Mouse (Mus musculus): ENCODE results near the gene Ntf5. TPM values are rescaled to one million over a fixed set of nuclear protein-coding genes. Genes with fewer than 3 reads are reported as not detected.

Ntf5 gene
- polyA plus RNA-seq, 1 experiment from 2014 or later, result 0.10 TPM

DNA sequence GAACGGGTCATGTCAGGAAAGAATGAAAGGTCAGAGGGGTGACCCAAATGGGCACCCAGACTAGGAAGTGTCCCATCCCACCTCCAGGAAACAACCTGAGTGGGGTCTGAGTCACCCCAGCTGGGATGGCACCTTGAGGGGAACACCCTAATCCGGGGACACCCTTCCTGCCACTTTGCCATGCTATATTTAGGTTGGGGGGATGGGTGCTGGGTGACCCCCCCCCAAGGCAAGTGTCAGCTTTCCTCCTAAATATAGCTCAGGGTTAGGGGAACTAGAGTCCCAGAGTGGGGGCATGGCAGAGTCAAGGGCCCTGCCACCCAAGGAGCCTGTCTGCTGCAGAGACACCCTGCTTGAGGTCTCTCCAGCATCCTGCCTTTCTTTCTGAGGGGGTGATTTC lies 1.1 kb upstream of the Ntf5 start:
- Histone ChIP-seq H3K4me1 (replicated peaks; ENCODE audit: control insufficient read depth, insufficient read depth, low read length) (peaks cover 8% of the 10 kb centered on the region), H3K36me3 (ENCODE audit: control insufficient read depth, insufficient read depth) (no peaks in the 10 kb centered on the region), H3K27me3 (replicated peaks; ENCODE audit: control insufficient read depth, insufficient read depth, low read length) (peaks cover 88% of the 10 kb centered on the region), H3K9ac (replicated peaks; ENCODE audit: low read depth, low read length) (no peak overlapping the region), H3K4me3 (replicated peaks; ENCODE audit: low read length) (no peak overlapping the region), H3K27ac (ENCODE audit: low read length) (no peak overlapping the region), H3K4me2 (ENCODE audit: low read length) (no peak overlapping the region), H3K9me3 (ENCODE audit: control insufficient read depth, low read length) (no peaks in the 10 kb centered on the region)
- no peak for ATAC-seq
- 87% methylated on average over 2 of the region's 2 CpGs for WGBS

DNA sequence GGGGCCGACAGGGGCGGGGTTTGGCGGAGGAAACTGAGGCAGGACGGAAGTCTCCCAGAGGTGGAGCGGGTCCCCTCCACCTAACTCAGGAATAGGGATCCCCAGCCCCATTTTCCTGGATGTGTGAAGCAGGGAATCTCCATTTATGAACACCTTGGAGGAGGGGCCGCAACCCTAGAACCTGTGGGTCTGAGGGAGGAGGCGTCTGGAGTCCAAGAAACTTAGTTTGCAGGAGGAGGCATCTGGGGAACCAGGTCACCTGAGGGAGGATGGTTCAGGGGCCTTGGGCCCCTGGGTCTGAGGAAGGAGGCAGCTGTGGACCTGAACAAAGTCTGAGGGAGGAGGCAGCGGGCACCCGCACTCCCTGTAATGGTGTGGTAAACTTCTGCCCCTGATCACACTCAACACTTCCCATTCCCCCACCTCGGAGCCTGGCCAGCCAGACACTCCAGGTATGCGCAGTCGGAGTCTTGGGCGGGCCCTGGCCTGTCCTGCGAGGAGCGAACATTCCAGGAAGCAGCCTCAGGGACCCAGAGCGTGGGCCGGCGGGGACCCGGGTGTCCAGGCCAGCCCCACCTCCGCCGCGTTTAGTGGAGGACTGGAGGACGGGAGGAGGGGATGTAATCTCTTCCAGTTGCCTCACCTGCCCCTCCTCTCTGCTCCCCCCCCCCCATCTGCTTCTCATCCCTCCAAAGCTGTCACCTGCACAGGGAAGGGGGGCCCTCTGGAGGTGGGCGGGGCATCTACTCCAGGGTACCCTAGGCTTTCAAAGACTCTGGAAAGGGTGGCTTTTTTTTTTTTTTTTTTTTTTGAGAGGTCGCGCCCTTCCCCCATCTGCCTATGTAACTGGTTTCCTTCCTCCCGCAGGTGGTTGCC lies 607 bp downstream of the Ntf5 start:
- H3K27me3 ChIP-seq (replicated peaks; ENCODE audit: control insufficient read depth, insufficient read depth, low read length), result peaks cover 86% of the 10 kb centered on the region
- no peak for ATAC-seq
- WGBS, result 3% methylated on average over 25 of the region's 27 CpGs
- no peaks in the 10 kb centered on the region for H3K36me3 ChIP-seq (ENCODE audit: control insufficient read depth, insufficient read depth)
- peaks cover 8% of the 10 kb centered on the region for H3K4me1 ChIP-seq (replicated peaks; ENCODE audit: control insufficient read depth, insufficient read depth, low read length)
- H3K9ac ChIP-seq (replicated peaks; ENCODE audit: low read depth, low read length), result peak overlapping the region; percentile 66
- no peak overlapping the region for H3K27ac ChIP-seq (ENCODE audit: low read length)
- no peaks in the 10 kb centered on the region for H3K9me3 ChIP-seq (ENCODE audit: control insufficient read depth, low read length)
- H3K4me3 ChIP-seq (replicated peaks; ENCODE audit: low read length), result peak overlapping the region; percentile 62
- H3K4me2 ChIP-seq (ENCODE audit: low read length), result peak overlapping the region; percentile 88

- Histone ChIP-seq H3K9ac (replicated peaks; ENCODE audit: low read depth, low read length) (no peak overlapping the region), H3K27me3 (replicated peaks; ENCODE audit: control insufficient read depth, insufficient read depth, low read length) (peaks cover 79% of the 10 kb centered on the region), H3K4me1 (replicated peaks; ENCODE audit: control insufficient read depth, insufficient read depth, low read length) (peaks cover 8% of the 10 kb centered on the region), H3K4me3 (replicated peaks; ENCODE audit: low read length) (no peak overlapping the region), H3K9me3 (ENCODE audit: control insufficient read depth, low read length) (no peaks in the 10 kb centered on the region), H3K36me3 (ENCODE audit: control insufficient read depth, insufficient read depth) (no peaks in the 10 kb centered on the region), H3K27ac (ENCODE audit: low read length) (no peak overlapping the region), H3K4me2 (ENCODE audit: low read length) (no peak overlapping the region)
- 39% methylated on average over 12 of the region's 12 CpGs for WGBS
- ATAC-seq, result no peak
Measured at GRCm38 (mm10) chr7:45414740-45415224, 1.3 kb downstream of the Ntf5 start.

GRCm38 (mm10) chr7:45415636-45416035 lies 2.1 kb downstream of the Ntf5 start:
- no peak for ATAC-seq
- Histone ChIP-seq H3K27ac (ENCODE audit: low read length) (no peak overlapping the region), H3K27me3 (replicated peaks; ENCODE audit: control insufficient read depth, insufficient read depth, low read length) (peaks cover 72% of the 10 kb centered on the region), H3K4me3 (replicated peaks; ENCODE audit: low read length) (no peak overlapping the region), H3K4me2 (ENCODE audit: low read length) (no peak overlapping the region), H3K9ac (replicated peaks; ENCODE audit: low read depth, low read length) (no peak overlapping the region), H3K4me1 (replicated peaks; ENCODE audit: control insufficient read depth, insufficient read depth, low read length) (peaks cover 8% of the 10 kb centered on the region), H3K36me3 (ENCODE audit: control insufficient read depth, insufficient read depth) (0 out of 2 replicates have a peak, but pooled peaks cover under 1% of the 10 kb centered on the region), H3K9me3 (ENCODE audit: control insufficient read depth, low read length) (no peaks in the 10 kb centered on the region)
- WGBS, result 12% methylated on average over 37 of the region's 37 CpGs

GRCm38 (mm10) chr7:45417962-45418492 lies 4.5 kb downstream of the Ntf5 start:
- Histone ChIP-seq H3K36me3 (ENCODE audit: control insufficient read depth, insufficient read depth) (peaks cover 13% of the 10 kb centered on the region), H3K27me3 (replicated peaks; ENCODE audit: control insufficient read depth, insufficient read depth, low read length) (peaks cover 54% of the 10 kb centered on the region), H3K9me3 (ENCODE audit: control insufficient read depth, low read length) (no peaks in the 10 kb centered on the region), H3K4me2 (ENCODE audit: low read length) (no peak overlapping the region), H3K9ac (replicated peaks; ENCODE audit: low read depth, low read length) (no peak overlapping the region), H3K4me3 (replicated peaks; ENCODE audit: low read length) (no peak overlapping the region), H3K4me1 (replicated peaks; ENCODE audit: control insufficient read depth, insufficient read depth, low read length) (peaks cover 8% of the 10 kb centered on the region), H3K27ac (ENCODE audit: low read length) (no peak overlapping the region)
- no peak for ATAC-seq
- 12% methylated on average over 13 of the region's 13 CpGs for WGBS

DNA sequence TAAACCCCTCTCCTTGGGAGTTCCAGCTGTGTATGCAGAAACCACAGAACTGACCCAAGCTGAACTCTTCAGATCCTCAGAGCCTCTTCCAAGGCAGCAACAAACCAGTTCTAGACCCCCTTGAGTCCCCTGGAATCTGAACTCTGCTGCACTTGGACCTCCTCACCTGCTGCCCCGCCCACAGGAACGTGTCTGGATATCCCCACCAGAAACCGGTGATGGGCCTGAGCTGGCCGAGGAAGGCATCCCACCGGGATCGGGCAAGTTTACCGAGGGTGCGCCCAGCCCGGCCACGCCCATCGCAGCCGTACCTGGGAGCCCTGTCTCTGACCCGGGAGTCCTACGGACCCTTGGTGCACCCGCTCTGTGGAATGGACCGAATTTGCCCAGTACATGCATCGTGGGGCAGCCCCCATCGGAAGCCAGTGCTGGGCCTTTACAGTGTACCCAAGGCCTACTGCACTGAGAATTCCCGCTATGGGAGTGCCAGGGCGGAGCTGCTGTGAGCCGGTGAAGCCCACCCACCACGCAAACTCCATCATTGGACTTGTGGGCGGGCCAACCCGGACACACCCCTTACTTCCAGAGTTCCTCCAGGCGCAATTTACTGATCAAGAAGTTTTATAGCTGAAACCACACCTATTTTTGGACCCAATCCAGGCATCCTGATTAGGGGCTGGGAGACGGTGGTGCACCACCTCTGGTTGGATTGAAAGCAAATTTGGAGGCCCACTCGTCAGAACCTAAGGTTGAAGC lies 6.5 kb downstream of the Ntf5 start:
- Histone ChIP-seq H3K9ac (replicated peaks; ENCODE audit: low read depth, low read length) (no peak overlapping the region), H3K4me2 (ENCODE audit: low read length) (no peak overlapping the region), H3K4me1 (replicated peaks; ENCODE audit: control insufficient read depth, insufficient read depth, low read length) (no peaks in the 10 kb centered on the region), H3K36me3 (ENCODE audit: control insufficient read depth, insufficient read depth) (peaks cover 27% of the 10 kb centered on the region), H3K9me3 (ENCODE audit: control insufficient read depth, low read length) (no peaks in the 10 kb centered on the region), H3K27ac (ENCODE audit: low read length) (no peak overlapping the region), H3K4me3 (replicated peaks; ENCODE audit: low read length) (no peak overlapping the region), H3K27me3 (replicated peaks; ENCODE audit: control insufficient read depth, insufficient read depth, low read length) (peaks cover 35% of the 10 kb centered on the region)
- WGBS, result 15% methylated on average over 27 of the region's 27 CpGs
- ATAC-seq, result no peak

GRCm38 (mm10) chr7:45420615-45420919 lies 7.1 kb downstream of the Ntf5 start, which contains the start of gene Lhb:
Lhb (plus strand) TSS chr7:45420820.
- no peak for ATAC-seq
- Histone ChIP-seq H3K9me3 (ENCODE audit: control insufficient read depth, low read length) (no peaks in the 10 kb centered on the region), H3K36me3 (ENCODE audit: control insufficient read depth, insufficient read depth) (peaks cover 27% of the 10 kb centered on the region), H3K9ac (replicated peaks; ENCODE audit: low read depth, low read length) (no peak within 1 kb of the TSS), H3K27me3 (replicated peaks; ENCODE audit: control insufficient read depth, insufficient read depth, low read length) (peaks cover 29% of the 10 kb centered on the region), H3K4me1 (replicated peaks; ENCODE audit: control insufficient read depth, insufficient read depth, low read length) (no peaks in the 10 kb centered on the region), H3K27ac (ENCODE audit: low read length) (no peak within 1 kb of the TSS), H3K4me3 (replicated peaks; ENCODE audit: low read length) (no peak within 1 kb of the TSS), H3K4me2 (ENCODE audit: low read length) (no peak within 1 kb of the TSS)
- WGBS, result 59% methylated on average over 6 of the region's 6 CpGs

DNA sequence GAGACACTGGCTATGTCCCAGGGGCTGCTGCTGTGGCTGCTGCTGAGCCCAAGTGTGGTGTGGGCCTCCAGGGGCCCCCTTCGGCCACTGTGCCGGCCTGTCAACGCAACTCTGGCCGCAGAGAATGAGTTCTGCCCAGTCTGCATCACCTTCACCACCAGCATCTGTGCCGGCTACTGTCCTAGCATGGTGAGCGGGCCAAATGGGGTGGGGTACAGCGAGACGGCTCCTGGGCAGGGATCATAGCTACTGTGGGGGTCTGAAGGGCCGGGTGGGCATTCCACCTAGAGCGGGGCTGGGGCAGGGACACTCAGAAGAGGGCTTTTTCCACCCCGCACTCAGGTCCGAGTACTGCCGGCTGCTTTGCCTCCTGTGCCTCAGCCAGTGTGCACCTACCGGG lies 7.7 kb downstream of the Ntf5 start:
- Histone ChIP-seq H3K27me3 (replicated peaks; ENCODE audit: control insufficient read depth, insufficient read depth, low read length) (peaks cover 23% of the 10 kb centered on the region), H3K36me3 (ENCODE audit: control insufficient read depth, insufficient read depth) (peaks cover 27% of the 10 kb centered on the region), H3K9me3 (ENCODE audit: control insufficient read depth, low read length) (no peaks in the 10 kb centered on the region), H3K4me2 (ENCODE audit: low read length) (no peak overlapping the region), H3K27ac (ENCODE audit: low read length) (no peak overlapping the region), H3K4me1 (replicated peaks; ENCODE audit: control insufficient read depth, insufficient read depth, low read length) (no peaks in the 10 kb centered on the region), H3K4me3 (replicated peaks; ENCODE audit: low read length) (no peak overlapping the region), H3K9ac (replicated peaks; ENCODE audit: low read depth, low read length) (no peak overlapping the region)
- no peak for ATAC-seq
- 92% methylated on average over 14 of the region's 14 CpGs for WGBS

DNA sequence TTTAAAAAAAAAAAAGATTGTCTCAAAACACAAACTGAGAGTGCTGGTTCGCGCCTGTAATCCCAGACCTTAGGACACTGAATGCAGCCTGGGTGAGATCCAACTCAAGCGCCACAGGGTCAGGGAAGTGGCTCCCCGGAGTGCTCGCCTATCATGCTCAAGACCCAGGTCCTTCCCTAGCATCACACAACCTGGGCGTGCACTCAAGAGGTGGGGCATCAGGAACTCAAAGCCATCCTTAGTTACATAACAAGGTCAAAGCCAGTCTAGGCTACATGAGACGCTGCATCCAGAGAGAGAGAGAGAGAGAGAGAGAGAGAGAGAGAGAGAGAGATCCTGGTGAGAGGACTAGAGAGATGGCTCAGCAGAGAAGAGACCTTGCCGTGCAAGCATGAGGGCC lies 13.1 kb downstream of the Ntf5 start:
- 93% methylated on average over 8 of the region's 8 CpGs for WGBS
- Histone ChIP-seq H3K9ac (replicated peaks; ENCODE audit: low read depth, low read length) (no peak overlapping the region), H3K4me3 (replicated peaks; ENCODE audit: low read length) (no peak overlapping the region), H3K4me1 (replicated peaks; ENCODE audit: control insufficient read depth, insufficient read depth, low read length) (no peaks in the 10 kb centered on the region), H3K9me3 (ENCODE audit: control insufficient read depth, low read length) (no peaks in the 10 kb centered on the region), H3K27ac (ENCODE audit: low read length) (no peak overlapping the region), H3K4me2 (ENCODE audit: low read length) (no peak overlapping the region), H3K27me3 (replicated peaks; ENCODE audit: control insufficient read depth, insufficient read depth, low read length) (no peaks in the 10 kb centered on the region), H3K36me3 (ENCODE audit: control insufficient read depth, insufficient read depth) (peaks cover 24% of the 10 kb centered on the region)
- ATAC-seq, result no peak
